Mouse (Mus musculus): ENCODE results near the gene Ajuba. TPM values are rescaled to one million over a fixed set of nuclear protein-coding genes. Genes with fewer than 3 reads are reported as not detected.

The Ajuba gene
- total and polyA plus RNA-seq, 3 experiments = 0.08 TPM; not detected in 1

GRCm38 (mm10) chr14:54523600-54523999 lies 53.8 kb downstream of the Ajuba start:
- H3K9ac ChIP-seq (ENCODE audit: control insufficient read depth, low read depth, low read length, poor library complexity, severe bottlenecking) = no peak overlapping the region
- H3K4me3 ChIP-seq (ENCODE audit: control insufficient read depth in 1 of 2, insufficient read depth in 1 of 2, low read depth in 2 of 2, low read length in 2 of 2) = no peak overlapping the region
- H3K79me2 ChIP-seq (ENCODE audit: control insufficient read depth, insufficient read depth, low read length, poor library complexity) = no peaks in the 10 kb centered on the region
- H3K4me1 ChIP-seq (ENCODE audit: control insufficient read depth in 1 of 2, insufficient read depth in 2 of 2, low read length in 2 of 2) = peaks cover 0 to 4% of the 10 kb centered on the region in 2 experiments; a peak in 1 of 4 replicates
- no peaks in the 10 kb centered on the region for H3K27me3 ChIP-seq (ENCODE audit: control insufficient read depth in 1 of 2, insufficient read depth in 2 of 2, low read length in 2 of 2)
- no peaks in the 10 kb centered on the region for H3K36me3 ChIP-seq (ENCODE audit: control insufficient read depth in 1 of 2, insufficient read depth in 2 of 2, low read length in 2 of 2)
- no peak for TF ChIP-seq MAZ (IDR thresholded peaks at IDR 0.05; ENCODE audit: low read depth, low read length)
- peak; percentile 61 for TF ChIP-seq SMC3 (IDR thresholded peaks at IDR 0.05; ENCODE audit: low read depth, low read length)
- no peak for TF ChIP-seq GATA1 (IDR thresholded peaks at IDR 0.05; ENCODE audit: low read depth, low read length)
- TF ChIP-seq HCFC1 (IDR thresholded peaks at IDR 0.05; ENCODE audit: low read depth, low read length) = 0 out of 2 replicates have a peak, but pooled peaks have one; percentile 17
- TF ChIP-seq RCOR1 (IDR thresholded peaks at IDR 0.05; ENCODE audit: low read depth, low read length) = no peak
- TF ChIP-seq ZNF384 (IDR thresholded peaks at IDR 0.05; ENCODE audit: low read depth, low read length) = peak; percentile 97
- TF ChIP-seq MYB (IDR thresholded peaks at IDR 0.05; ENCODE audit: low read depth, low read length) = no peak
- TF ChIP-seq CHD2 (IDR thresholded peaks at IDR 0.05; ENCODE audit: low read length) = no peak
- no peak for TF ChIP-seq NRF1 (IDR thresholded peaks at IDR 0.05; ENCODE audit: insufficient read depth, low read depth, low read length, poor library complexity, severe bottlenecking)
- TF ChIP-seq CTCF (IDR thresholded peaks at IDR 0.05 in 2 of 3, conservative IDR thresholded peaks at IDR 0.05 in 1 of 3; ENCODE audit: control insufficient read depth in 1 of 3, insufficient read depth in 1 of 3, low read depth in 2 of 3, low read length in 3 of 3, poor library complexity in 1 of 3, severe bottlenecking in 1 of 3) = peak; percentile 67 to 74 (median 72)
- TF ChIP-seq RAD21 (IDR thresholded peaks at IDR 0.05; ENCODE audit: low read depth, low read length) = peak; percentile 47
- no peak overlapping the region for H3K27ac ChIP-seq (ENCODE audit: control insufficient read depth, low read depth, low read length)
- peak; percentile 75 for DNase-seq (ENCODE audit: low read depth, low spot score)
- no peaks in the 10 kb centered on the region for H3K9me3 ChIP-seq (replicated peaks; ENCODE audit: insufficient read depth, low read length)

Other genes starting within 250 kb of the Ajuba start
- gene Oxa1l, start 216.7 kb downstream of the Ajuba start, total RNA-seq (2012; rRNA removed) = 43.3 TPM in 2 replicates
- 100 to 1,000 TPM in 1 of 2 experiments, not detected in 1; 143 TPM for gene Oxa1l, start 216.7 kb downstream of the Ajuba start, polyA plus RNA-seq (2012; ENCODE audit: insufficient read depth in 1 of 2, insufficient read length in 2 of 2, low read depth in 1 of 2, low replicate concordance in 2 of 2, missing spikeins in 1 of 2)
- gene Slc7a7, start 159.8 kb downstream of the Ajuba start, total RNA-seq (2012; rRNA removed) = 20.1 and 42.4 TPM in 2 replicates
- 10 to 100 TPM in 1 of 2 experiments, not detected in 1; 65.6 TPM for gene Slc7a7, start 159.8 kb downstream of the Ajuba start, polyA plus RNA-seq (2012; ENCODE audit: insufficient read depth in 1 of 2, insufficient read length in 2 of 2, low read depth in 1 of 2, low replicate concordance in 2 of 2, missing spikeins in 1 of 2)
- gene Mrpl52, start 150.6 kb downstream of the Ajuba start, total RNA-seq (2012; rRNA removed) = 473 and 532 TPM in 2 replicates
- gene Mrpl52, start 150.6 kb downstream of the Ajuba start, polyA plus RNA-seq (2012; ENCODE audit: insufficient read depth in 1 of 2, insufficient read length in 2 of 2, low read depth in 1 of 2, low replicate concordance in 2 of 2, missing spikeins in 1 of 2) = 100 to 1,000 TPM in 1 of 2 experiments, not detected in 1; 469 TPM
- 19.4 and 20.1 TPM in 2 replicates for gene Mmp14, start 145.9 kb downstream of the Ajuba start, total RNA-seq (2012; rRNA removed)
- gene Mmp14, start 145.9 kb downstream of the Ajuba start, polyA plus RNA-seq (2012; ENCODE audit: insufficient read depth in 1 of 2, insufficient read length in 2 of 2, low read depth in 1 of 2, low replicate concordance in 2 of 2, missing spikeins in 1 of 2) = 10 to 100 TPM in 1 of 2 experiments, not detected in 1; 29.9 TPM
- gene Lrp10, start 113.4 kb downstream of the Ajuba start, total RNA-seq (2012; rRNA removed) = 53.6 and 55.4 TPM in 2 replicates
- 100 to 1,000 TPM in 1 of 2 experiments, not detected in 1; 110 TPM for gene Lrp10, start 113.4 kb downstream of the Ajuba start, polyA plus RNA-seq (2012; ENCODE audit: insufficient read depth in 1 of 2, insufficient read length in 2 of 2, low read depth in 1 of 2, low replicate concordance in 2 of 2, missing spikeins in 1 of 2)
- gene Rem2, start 101.5 kb downstream of the Ajuba start, total RNA-seq (2012; rRNA removed) = 28.6 and 38.8 TPM in 2 replicates
- gene Rem2, start 101.5 kb downstream of the Ajuba start, polyA plus RNA-seq (2012; ENCODE audit: insufficient read depth in 1 of 2, insufficient read length in 2 of 2, low read depth in 1 of 2, low replicate concordance in 2 of 2, missing spikeins in 1 of 2) = 1 to 10 TPM in 1 of 2 experiments, not detected in 1; 4.8 TPM
- 170 and 192 TPM in 2 replicates for gene Prmt5, start 60.0 kb downstream of the Ajuba start, total RNA-seq (2012; rRNA removed)
- 100 to 1,000 TPM in 1 of 2 experiments, not detected in 1; 167 TPM for gene Prmt5, start 60.0 kb downstream of the Ajuba start, polyA plus RNA-seq (2012; ENCODE audit: insufficient read depth in 1 of 2, insufficient read length in 2 of 2, low read depth in 1 of 2, low replicate concordance in 2 of 2, missing spikeins in 1 of 2)
- 39.2 and 47.5 TPM in 2 replicates for gene Haus4, start 22.9 kb downstream of the Ajuba start, total RNA-seq (2012; rRNA removed)
- 10 to 100 TPM in 1 of 2 experiments, not detected in 1; 73.4 TPM for gene Haus4, start 22.9 kb downstream of the Ajuba start, polyA plus RNA-seq (2012; ENCODE audit: insufficient read depth in 1 of 2, insufficient read length in 2 of 2, low read depth in 1 of 2, low replicate concordance in 2 of 2, missing spikeins in 1 of 2)
- gene 4931414P19Rik, start 28.4 kb upstream of the Ajuba start, total RNA-seq (2012; rRNA removed) = 1.9 and 2.1 TPM in 2 replicates
- 1 to 10 TPM in 1 of 2 experiments, not detected in 1; 4.8 TPM for gene 4931414P19Rik, start 28.4 kb upstream of the Ajuba start, polyA plus RNA-seq (2012; ENCODE audit: insufficient read depth in 1 of 2, insufficient read length in 2 of 2, low read depth in 1 of 2, low replicate concordance in 2 of 2, missing spikeins in 1 of 2)
- 305 and 327 TPM in 2 replicates for gene Psmb5, start 40.5 kb upstream of the Ajuba start, total RNA-seq (2012; rRNA removed)
- 100 to 1,000 TPM; 318 to 546 TPM for gene Psmb5, start 40.5 kb upstream of the Ajuba start, polyA plus RNA-seq (2012; ENCODE audit: insufficient read depth in 1 of 2, insufficient read length in 2 of 2, low read depth in 1 of 2, low replicate concordance in 2 of 2, missing spikeins in 1 of 2)
- gene Psmb11, start 43.9 kb upstream of the Ajuba start, total RNA-seq (2012; rRNA removed) = not detected in 2 replicates
- gene Psmb11, start 43.9 kb upstream of the Ajuba start, polyA plus RNA-seq (2012; ENCODE audit: insufficient read depth in 1 of 2, insufficient read length in 2 of 2, low read depth in 1 of 2, low replicate concordance in 2 of 2, missing spikeins in 1 of 2) = under 1 TPM in 1 of 2 experiments, not detected in 1; 0.06 TPM
- not detected in 2 replicates for gene Gm17606, start 63.4 kb upstream of the Ajuba start, total RNA-seq (2012; rRNA removed)
- gene Gm17606, start 63.4 kb upstream of the Ajuba start, polyA plus RNA-seq (2012; ENCODE audit: insufficient read depth in 1 of 2, insufficient read length in 2 of 2, low read depth in 1 of 2, low replicate concordance in 2 of 2, missing spikeins in 1 of 2) = under 1 TPM in 1 of 2 experiments, not detected in 1; 0.99 TPM
- gene Cdh24, start 63.8 kb upstream of the Ajuba start, total RNA-seq (2012; rRNA removed) = 0.89 and 0.92 TPM in 2 replicates
- 1 to 10 TPM in 1 of 2 experiments, not detected in 1; 5.8 TPM for gene Cdh24, start 63.8 kb upstream of the Ajuba start, polyA plus RNA-seq (2012; ENCODE audit: insufficient read depth in 1 of 2, insufficient read length in 2 of 2, low read depth in 1 of 2, low replicate concordance in 2 of 2, missing spikeins in 1 of 2)
- 44.2 and 47.0 TPM in 2 replicates for gene 1700123O20Rik, start 108.7 kb upstream of the Ajuba start, total RNA-seq (2012; rRNA removed)
- 10 to 100 TPM in 1 of 2 experiments, not detected in 1; 72.8 TPM for gene 1700123O20Rik, start 108.7 kb upstream of the Ajuba start, polyA plus RNA-seq (2012; ENCODE audit: insufficient read depth in 1 of 2, insufficient read length in 2 of 2, low read depth in 1 of 2, low replicate concordance in 2 of 2, missing spikeins in 1 of 2)
- gene Acin1, start 109.4 kb upstream of the Ajuba start, total RNA-seq (2012; rRNA removed) = 110 and 115 TPM in 2 replicates
- gene Acin1, start 109.4 kb upstream of the Ajuba start, polyA plus RNA-seq (2012; ENCODE audit: insufficient read depth in 1 of 2, insufficient read length in 2 of 2, low read depth in 1 of 2, low replicate concordance in 2 of 2, missing spikeins in 1 of 2) = 100 to 1,000 TPM; 103 to 248 TPM
- gene Gm29776, start 121.3 kb upstream of the Ajuba start, total RNA-seq (2012; rRNA removed) = not detected in 2 replicates
- gene Gm29776, start 121.3 kb upstream of the Ajuba start, polyA plus RNA-seq (2012; ENCODE audit: insufficient read depth in 1 of 2, insufficient read length in 2 of 2, low read depth in 1 of 2, low replicate concordance in 2 of 2, missing spikeins in 1 of 2) = not detected
- gene Cebpe, start 134.6 kb upstream of the Ajuba start, total RNA-seq (2012; rRNA removed) = not detected in 2 replicates
- gene Cebpe, start 134.6 kb upstream of the Ajuba start, polyA plus RNA-seq (2012; ENCODE audit: insufficient read depth in 1 of 2, insufficient read length in 2 of 2, low read depth in 1 of 2, low replicate concordance in 2 of 2, missing spikeins in 1 of 2) = under 1 TPM in 1 of 2 experiments, not detected in 1; 0.32 TPM
- 0.07 and 0.08 TPM in 2 replicates for gene Slc7a8, start 204.4 kb upstream of the Ajuba start, total RNA-seq (2012; rRNA removed)
- gene Slc7a8, start 204.4 kb upstream of the Ajuba start, polyA plus RNA-seq (2012; ENCODE audit: insufficient read depth in 1 of 2, insufficient read length in 2 of 2, low read depth in 1 of 2, low replicate concordance in 2 of 2, missing spikeins in 1 of 2) = under 1 TPM in 1 of 2 experiments, not detected in 1; 0.29 TPM
- not detected in 2 replicates for gene Rnf212b, start 236.6 kb upstream of the Ajuba start, total RNA-seq (2012; rRNA removed)
- not detected for gene Rnf212b, start 236.6 kb upstream of the Ajuba start, polyA plus RNA-seq (2012; ENCODE audit: insufficient read depth in 1 of 2, insufficient read length in 2 of 2, low read depth in 1 of 2, low replicate concordance in 2 of 2, missing spikeins in 1 of 2)